Mouse (Mus musculus): ENCODE data around the gene Mrpl12. TPM values are rescaled to one million over a fixed set of nuclear protein-coding genes. Genes with fewer than 3 reads are reported as not detected.
A peak's percentile ranks its signal among the peaks of the same experiment; 100 is the strongest.

Mrpl12 gene
- polyA plus RNA-seq, 1 experiment from 2014 or later: 139 TPM

GRCm38 (mm10) chr11:120472052-120472451 is 12.4 kb upstream of the Mrpl12 start:
- WGBS: 94% methylated on average over 6 of the region's 6 CpGs
- H3K36me3 ChIP-seq: peaks cover 81% of the 10 kb centered on the region
- peaks cover 9% of the 10 kb centered on the region for H3K4me1 ChIP-seq (replicated peaks)
- no peak for ATAC-seq (ENCODE audit: insufficient number of reproducible peaks, insufficient read depth, low FRiP score, low TSS enrichment, low read depth)
- H3K27me3 ChIP-seq: no peaks in the 10 kb centered on the region
- no peak overlapping the region for H3K27ac ChIP-seq
- no peak overlapping the region for H3K4me3 ChIP-seq (replicated peaks)
- no peaks in the 10 kb centered on the region for H3K9me3 ChIP-seq
- H3K4me2 ChIP-seq: no peak overlapping the region
- H3K9ac ChIP-seq (replicated peaks): no peak overlapping the region

- Histone ChIP-seq H3K4me1 (replicated peaks) (peaks cover 18% of the 10 kb centered on the region), H3K27ac (peak overlapping the region; percentile 91), H3K4me2 (peak overlapping the region; percentile 87), H3K9me3 (no peaks in the 10 kb centered on the region), H3K27me3 (no peaks in the 10 kb centered on the region), H3K36me3 (peaks cover 83% of the 10 kb centered on the region), H3K4me3 (replicated peaks) (peak overlapping the region; percentile 96), H3K9ac (replicated peaks) (peak overlapping the region; percentile 89)
- WGBS: 82% methylated on average over 7 of the region's 7 CpGs
- no peak for ATAC-seq (ENCODE audit: insufficient number of reproducible peaks, insufficient read depth, low FRiP score, low TSS enrichment, low read depth)
Observed at GRCm38 (mm10) chr11:120483448-120483934, 922 bp upstream of the Mrpl12 start.

DNA sequence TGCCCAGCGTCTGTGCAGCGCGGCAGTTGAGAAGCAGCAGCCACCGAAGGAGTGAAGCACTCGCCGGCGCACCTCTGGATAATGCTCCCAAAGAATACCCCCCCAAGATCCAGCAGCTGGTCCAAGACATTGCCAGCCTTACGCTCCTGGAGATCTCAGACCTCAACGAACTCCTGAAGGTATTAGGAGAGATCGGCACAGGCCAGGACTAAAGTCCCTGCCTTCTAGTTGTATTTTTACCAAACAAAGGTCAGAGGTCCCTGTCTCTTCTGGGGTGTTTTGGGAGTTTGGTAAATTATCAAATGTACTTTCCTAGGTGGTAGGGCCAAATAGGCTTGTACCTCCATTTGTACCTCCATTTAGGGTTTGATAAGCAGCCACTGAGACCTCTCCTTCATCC is 838 bp downstream of the Mrpl12 start:
- Histone ChIP-seq H3K4me2 (peak overlapping the region; percentile 87), H3K27ac (0 out of 2 replicates have a peak overlapping the region, but pooled peaks have one; percentile 91), H3K36me3 (peaks cover 78% of the 10 kb centered on the region), H3K27me3 (no peaks in the 10 kb centered on the region), H3K9ac (replicated peaks) (peak overlapping the region; percentile 89), H3K9me3 (no peaks in the 10 kb centered on the region), H3K4me3 (replicated peaks) (peak overlapping the region; percentile 96), H3K4me1 (replicated peaks) (peaks cover 30% of the 10 kb centered on the region)
- WGBS: 9% methylated on average over 10 of the region's 10 CpGs
- no peak for ATAC-seq (ENCODE audit: insufficient number of reproducible peaks, insufficient read depth, low FRiP score, low TSS enrichment, low read depth)

DNA sequence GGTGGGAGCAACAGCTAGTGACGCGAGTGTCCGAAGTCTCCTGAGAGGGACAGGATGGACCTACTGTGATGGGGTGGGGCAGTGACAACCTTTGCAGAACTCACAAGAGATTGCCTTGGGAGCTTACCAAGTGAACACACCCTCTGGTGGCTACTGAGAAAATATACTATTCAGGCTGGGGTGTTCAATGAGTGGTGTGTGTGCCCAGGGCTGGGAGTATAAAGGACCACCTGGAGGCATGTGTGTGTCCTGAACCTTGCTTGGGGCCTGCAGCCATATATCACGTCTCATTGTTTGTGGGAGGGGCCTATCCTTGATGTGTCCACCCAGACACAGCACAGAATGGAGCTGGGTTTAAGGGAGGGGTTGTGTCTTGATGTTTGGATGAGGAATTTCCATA is 4.1 kb downstream of the Mrpl12 start:
- no peak overlapping the region for H3K27ac ChIP-seq

DNA sequence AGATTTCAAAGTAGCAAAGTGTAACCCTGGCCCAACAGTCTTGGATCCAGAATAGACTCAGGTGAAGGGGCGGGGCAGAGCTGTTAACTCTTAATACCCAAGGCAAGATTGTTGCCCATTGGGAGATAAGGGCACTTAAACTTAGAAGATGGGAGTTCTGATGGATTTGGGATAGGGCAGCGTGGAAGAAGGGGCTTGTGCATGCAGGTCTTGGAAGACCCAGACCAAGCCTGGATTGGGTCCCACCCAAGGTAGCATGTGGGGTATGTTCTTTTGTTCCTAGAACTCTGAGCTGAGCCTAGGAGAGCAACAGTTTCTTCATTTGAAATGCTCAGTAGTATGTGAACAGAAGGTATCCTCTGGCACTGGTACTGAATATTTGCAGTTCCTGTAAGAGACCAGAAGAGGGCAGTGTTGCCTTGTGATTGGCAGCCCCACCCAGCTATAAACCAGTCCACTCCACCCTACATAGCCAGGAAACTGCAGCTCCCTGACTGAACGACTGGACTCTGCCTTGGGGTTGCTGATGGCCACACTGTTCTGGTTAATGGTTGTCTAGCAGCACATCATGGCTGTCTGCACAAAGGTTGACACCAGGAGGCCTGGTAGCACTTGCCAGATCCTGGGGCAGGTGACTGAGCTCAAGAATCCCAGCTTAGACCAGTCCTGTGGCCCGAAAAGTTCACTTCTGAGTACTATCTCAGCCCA is 4.8 kb downstream of the Mrpl12 start:
- no peaks in the 10 kb centered on the region for H3K9me3 ChIP-seq
- ATAC-seq (ENCODE audit: insufficient number of reproducible peaks, insufficient read depth, low FRiP score, low TSS enrichment, low read depth): no peak; the same call in 1 of the 2 replicates
- H3K9ac ChIP-seq (replicated peaks): peak overlapping the region; percentile 27; the same call in 1 of the 2 replicates
- H3K4me2 ChIP-seq: no peak overlapping the region
- no peaks in the 10 kb centered on the region for H3K27me3 ChIP-seq
- 0 out of 2 replicates have a peak overlapping the region, but pooled peaks have one; percentile 41 for H3K27ac ChIP-seq
- H3K4me1 ChIP-seq (replicated peaks): peaks cover 52% of the 10 kb centered on the region
- WGBS: 63% methylated on average over 4 of the region's 4 CpGs
- H3K36me3 ChIP-seq: peaks cover 47% of the 10 kb centered on the region
- H3K4me3 ChIP-seq (replicated peaks): no peak overlapping the region

More for the DNA sequence above, 4.1 kb downstream of the Mrpl12 start:
- Histone ChIP-seq H3K4me3 (replicated peaks) (no peak overlapping the region), H3K4me2 (no peak overlapping the region), H3K9me3 (no peaks in the 10 kb centered on the region), H3K36me3 (peaks cover 46% of the 10 kb centered on the region), H3K27me3 (no peaks in the 10 kb centered on the region), H3K4me1 (replicated peaks) (peaks cover 54% of the 10 kb centered on the region), H3K9ac (replicated peaks) (no peak overlapping the region)
- 80% methylated on average over 4 of the region's 4 CpGs for WGBS
- ATAC-seq (ENCODE audit: insufficient number of reproducible peaks, insufficient read depth, low FRiP score, low TSS enrichment, low read depth): no peak

DNA sequence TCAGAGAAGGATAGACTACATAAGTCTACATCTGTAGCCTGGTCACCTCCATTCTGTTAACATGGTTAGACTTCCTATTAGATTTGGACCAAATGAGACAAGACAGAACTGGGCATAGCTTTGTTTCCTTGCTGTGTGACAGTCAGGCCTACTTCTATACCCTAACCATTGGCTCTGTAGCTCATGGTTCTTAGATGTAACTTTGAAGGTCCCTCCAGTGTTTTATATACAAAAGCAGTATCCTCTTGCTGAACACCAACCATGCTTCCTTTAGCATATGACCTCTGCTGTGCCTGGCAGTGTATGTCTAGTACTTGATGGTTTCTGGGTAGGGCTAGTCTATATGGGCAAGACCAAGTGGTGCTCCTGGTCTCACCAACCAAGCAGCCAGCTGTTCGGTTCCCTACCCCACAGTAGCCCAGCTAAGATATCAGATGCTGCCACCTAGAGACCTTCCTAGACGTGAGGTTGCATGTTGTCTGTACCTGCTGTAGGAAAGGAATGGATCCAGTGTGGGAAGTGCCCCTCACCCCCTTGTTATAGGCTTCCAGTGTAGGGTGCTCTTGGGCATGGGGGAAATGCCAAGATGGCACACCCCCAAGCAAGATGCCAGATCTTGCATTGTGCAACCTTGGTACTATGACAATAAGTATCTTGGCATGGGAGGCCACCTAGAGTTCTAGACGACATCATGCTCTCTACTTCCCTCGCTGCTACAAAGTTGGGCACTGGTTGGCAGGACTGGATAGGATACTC is 6.1 kb downstream of the Mrpl12 start:
- Histone ChIP-seq H3K9ac (replicated peaks) (no peak overlapping the region; the same call in 1 of the 2 replicates), H3K4me1 (replicated peaks) (peaks cover 48% of the 10 kb centered on the region), H3K36me3 (peaks cover 58% of the 10 kb centered on the region), H3K4me2 (peak overlapping the region; percentile 96), H3K4me3 (replicated peaks) (0 out of 2 replicates have a peak overlapping the region, but pooled peaks have one; percentile 1), H3K9me3 (no peaks in the 10 kb centered on the region), H3K27me3 (no peaks in the 10 kb centered on the region), H3K27ac (peak overlapping the region; percentile 89; the same call in 1 of the 2 replicates)
- 40% methylated on average over 4 of the region's 4 CpGs for WGBS
- ATAC-seq (ENCODE audit: insufficient number of reproducible peaks, insufficient read depth, low FRiP score, low TSS enrichment, low read depth): no peak

DNA sequence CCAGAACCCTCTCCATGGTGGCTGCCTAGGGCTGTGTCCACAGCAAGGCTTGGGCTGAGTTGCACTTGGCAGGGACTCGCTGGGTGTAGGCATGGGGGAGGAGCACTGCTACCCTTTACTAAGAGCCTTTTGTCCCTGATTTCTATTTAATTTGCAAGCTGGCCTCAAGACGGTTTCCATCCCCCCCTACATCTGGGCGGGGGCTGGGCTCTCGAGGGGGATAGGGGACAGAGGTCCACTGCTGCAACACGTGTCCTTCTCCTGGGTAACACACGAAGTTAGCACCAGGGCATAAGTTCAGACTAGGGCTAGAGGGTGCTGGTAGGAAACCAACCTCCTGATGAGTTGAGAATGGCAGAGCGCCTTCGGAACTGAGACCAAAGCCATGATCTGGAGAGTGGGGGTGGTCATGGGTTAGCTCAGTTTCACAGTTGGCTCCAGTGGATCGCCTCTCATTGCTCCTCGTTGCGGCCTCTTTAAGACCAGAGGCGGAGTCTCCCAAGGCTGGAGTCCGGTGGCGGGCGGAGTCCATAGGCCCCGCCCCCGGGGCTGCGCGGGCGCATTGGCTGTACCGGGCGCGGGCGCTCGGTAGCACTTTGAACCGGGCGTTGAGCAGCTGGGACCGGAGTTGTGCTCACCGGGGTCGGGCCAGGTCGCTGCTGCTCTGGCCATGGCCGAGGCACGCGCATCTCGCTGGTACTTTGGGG is 7.1 kb downstream of the Mrpl12 start, which contains the start of gene Slc25a10:
TSS of gene Slc25a10 (plus strand) at position 524 of the 707 bp plus-strand sequence.
- Histone ChIP-seq H3K9ac (replicated peaks) (peak within 1 kb of the TSS; percentile 90), H3K36me3 (peaks cover 58% of the 10 kb centered on the region), H3K9me3 (no peaks in the 10 kb centered on the region), H3K27ac (peak within 1 kb of the TSS; percentile 89), H3K27me3 (no peaks in the 10 kb centered on the region), H3K4me1 (replicated peaks) (peaks cover 42% of the 10 kb centered on the region), H3K4me3 (replicated peaks) (peak within 1 kb of the TSS; percentile 97), H3K4me2 (peak within 1 kb of the TSS; percentile 96)
- peak; percentile 74 for ATAC-seq (ENCODE audit: insufficient number of reproducible peaks, insufficient read depth, low FRiP score, low TSS enrichment, low read depth)
- WGBS: 0% methylated on average over 35 of the region's 35 CpGs

GRCm38 (mm10) chr11:120492024-120492877 is 7.8 kb downstream of the Mrpl12 start:
- Histone ChIP-seq H3K36me3 (peaks cover 58% of the 10 kb centered on the region), H3K27me3 (no peaks in the 10 kb centered on the region), H3K4me2 (peak overlapping the region; percentile 96), H3K4me1 (replicated peaks) (peaks cover 42% of the 10 kb centered on the region), H3K27ac (peak overlapping the region; percentile 89), H3K4me3 (replicated peaks) (peak overlapping the region; percentile 97), H3K9ac (replicated peaks) (peak overlapping the region; percentile 90), H3K9me3 (no peaks in the 10 kb centered on the region)
- peak; percentile 40 for ATAC-seq (ENCODE audit: insufficient number of reproducible peaks, insufficient read depth, low FRiP score, low TSS enrichment, low read depth)
- WGBS: under 1% methylated on average over 48 of the region's 48 CpGs

GRCm38 (mm10) chr11:120492878-120493203 is 8.4 kb downstream of the Mrpl12 start:
- Histone ChIP-seq H3K4me2 (peak overlapping the region; percentile 96), H3K9ac (replicated peaks) (peak overlapping the region; percentile 90), H3K4me1 (replicated peaks) (peaks cover 42% of the 10 kb centered on the region), H3K27me3 (no peaks in the 10 kb centered on the region), H3K27ac (peak overlapping the region; percentile 89), H3K36me3 (peaks cover 58% of the 10 kb centered on the region), H3K4me3 (replicated peaks) (peak overlapping the region; percentile 97), H3K9me3 (no peaks in the 10 kb centered on the region)
- no peak for ATAC-seq (ENCODE audit: insufficient number of reproducible peaks, insufficient read depth, low FRiP score, low TSS enrichment, low read depth)
- WGBS: 26% methylated on average over 3 of the region's 3 CpGs

- peak overlapping the region; percentile 90 for H3K9ac ChIP-seq (replicated peaks)
- no peaks in the 10 kb centered on the region for H3K9me3 ChIP-seq
- H3K4me1 ChIP-seq (replicated peaks): peaks cover 42% of the 10 kb centered on the region
- H3K4me3 ChIP-seq (replicated peaks): peak overlapping the region; percentile 97
- no peaks in the 10 kb centered on the region for H3K27me3 ChIP-seq
- peak overlapping the region; percentile 96 for H3K4me2 ChIP-seq
- 0 out of 2 replicates have a peak overlapping the region, but pooled peaks have one; percentile 23 for H3K27ac ChIP-seq
- H3K36me3 ChIP-seq: peaks cover 58% of the 10 kb centered on the region
- WGBS: 66% methylated on average over 3 of the region's 3 CpGs
- ATAC-seq (ENCODE audit: insufficient number of reproducible peaks, insufficient read depth, low FRiP score, low TSS enrichment, low read depth): no peak
Observed at GRCm38 (mm10) chr11:120493351-120493750, 8.9 kb downstream of the Mrpl12 start.
